Mouse (Mus musculus) hematopoietic stem cell, adult 5-6 weeks (primary cell): ENCODE measurements at regions not wholly inside any gene's neighbourhood (a gene's known extent, or its start where the extent isn't known, plus 50 kb on each side); places are given as distances from the start of the nearest gene placed in this dataset.

Source experiments
- ATAC-seq, 2 experiments: fragments of 125-278 bp in 1 of 2; replicated peaks in 1 of 2; 2 replicates each; pipeline ENCODE4 v1.8.0; 2016 to 2017; ENCODE audit warnings: inconsistent platforms in 2 of 2, mild to moderate bottlenecking in 2 of 2, moderate number of reproducible peaks in 2 of 2, low read depth in 1 of 2, moderate TSS enrichment in 1 of 2; ENCODE audit not compliant: low FRiP score in 2 of 2, poor library complexity in 2 of 2, severe bottlenecking in 2 of 2, insufficient read depth in 1 of 2, low TSS enrichment in 1 of 2

GRCm38 (mm10) chr6:28986756-28987155, 73.3 kb upstream of the Lep start:
- no peak for ATAC-seq

GRCm38 (mm10) chr6:28987386-28987785, 72.6 kb upstream of the Lep start:
- ATAC-seq: no peak

GRCm38 (mm10) chr6:28989433-28989832, 70.6 kb upstream of the Lep start:
- 0 out of 4 replicates have a peak, but pooled peaks of 1 of the 2 experiments have one; percentile 22 for ATAC-seq

GRCm38 (mm10) chr6:28990210-28990609, 69.8 kb upstream of the Lep start:
- ATAC-seq: no peak

GRCm38 (mm10) chr6:28994481-28994880, 65.5 kb upstream of the Lep start:
- ATAC-seq: no peak

GRCm38 (mm10) chr6:28995701-28996100, 64.3 kb upstream of the Lep start:
- ATAC-seq: no peak

GRCm38 (mm10) chr6:28999386-29000094, 60.5 kb upstream of the Lep start:
- no peak for ATAC-seq

- ATAC-seq: no peak
Observed at GRCm38 (mm10) chr6:29002141-29002540, 57.9 kb upstream of the Lep start.

- no peak for ATAC-seq
Observed at GRCm38 (mm10) chr6:29002811-29003210, 57.2 kb upstream of the Lep start.

- no peak for ATAC-seq
Observed at GRCm38 (mm10) chr6:29005803-29006202, 54.2 kb upstream of the Lep start.
